Comparison of ENCODE assay signal across 1 mouse cellular context in the genomic region with DNA sequence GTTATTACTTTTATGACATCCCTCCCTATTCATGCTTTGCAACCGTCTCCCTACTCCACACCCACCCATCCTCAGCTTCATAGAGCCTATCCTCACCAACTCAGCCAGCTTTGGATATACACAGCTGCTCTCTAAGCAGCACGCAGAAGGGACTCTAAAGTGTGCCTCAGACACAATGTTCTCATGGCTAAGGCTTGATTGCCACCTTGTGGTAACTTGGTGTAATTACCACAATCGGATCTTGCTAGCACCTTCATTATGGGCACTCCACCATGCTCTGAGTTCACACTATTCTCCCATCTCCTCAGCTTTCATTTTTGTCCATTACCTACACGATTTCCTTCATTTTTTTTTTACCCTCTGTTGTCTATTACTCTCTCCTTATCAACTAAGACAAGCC.
TF ChIP-seq lines count a peak whose summit lies in the region.

No protein-coding gene starts in this region.

TF ChIP-seq in CH12.LX, 34 proteins besides CTCF, POLR2A, EP300 and RAD21 (continued from another document):
- peak; percentile 78; the same call in 1 of the 2 replicates for TF ChIP-seq MYC (IDR thresholded peaks at IDR 0.05; ENCODE audit: low read depth, low read length)
